Mouse (Mus musculus) mouse embryonic stem cell (cell line): Measurements from ENCODE around the gene Calr.
"Not testable (repeated sequence)": the region's sequence is repeated elsewhere in the genome, so short reads cannot be mapped to it uniquely, and the experiment has no call there.

ENCODE experiments used
- in situ Hi-C, 2 experiments: fragments of 300-500 bp; cut with MboI; formaldehyde crosslinking; loops; 1 replicate in 1 of 2; 3 replicates in 1 of 2; pipeline ENCODE4 v1.14.3; 2019 to 2020; ENCODE audit warnings: low sequenced_read_pairs in 2 of 2, low pct_unique_long_range_greater_than_20kb in 1 of 2, mixed read lengths in 1 of 2; ENCODE audit not compliant: unreplicated experiment in 1 of 2

Calr gene

GRCm38 (mm10) chr8:84826518-84826917, 20.2 kb downstream of the Calr start:
- in situ Hi-C loops: not testable (repeated sequence)

DNA sequence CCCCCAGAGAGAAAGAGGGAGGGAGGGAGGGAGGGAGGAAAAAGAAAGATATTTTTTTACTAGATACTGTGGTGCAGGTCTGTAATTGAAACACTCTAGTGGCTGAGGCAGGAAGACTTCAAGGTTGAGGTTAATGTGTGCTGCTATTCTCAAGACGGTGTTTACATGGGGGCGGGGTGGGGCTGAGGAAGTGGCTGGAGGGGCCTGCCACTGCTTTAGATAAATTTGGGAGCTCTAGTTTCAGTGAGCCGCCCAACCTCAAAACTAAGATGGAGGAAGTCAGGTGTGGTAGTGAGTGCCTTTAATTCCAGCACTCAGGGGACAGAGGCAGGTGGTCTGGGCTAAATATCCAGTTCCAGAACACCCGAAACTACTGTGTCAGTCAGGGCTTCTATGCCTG, 21.1 kb downstream of the Calr start:
- in situ Hi-C loops: no loop called here

DNA sequence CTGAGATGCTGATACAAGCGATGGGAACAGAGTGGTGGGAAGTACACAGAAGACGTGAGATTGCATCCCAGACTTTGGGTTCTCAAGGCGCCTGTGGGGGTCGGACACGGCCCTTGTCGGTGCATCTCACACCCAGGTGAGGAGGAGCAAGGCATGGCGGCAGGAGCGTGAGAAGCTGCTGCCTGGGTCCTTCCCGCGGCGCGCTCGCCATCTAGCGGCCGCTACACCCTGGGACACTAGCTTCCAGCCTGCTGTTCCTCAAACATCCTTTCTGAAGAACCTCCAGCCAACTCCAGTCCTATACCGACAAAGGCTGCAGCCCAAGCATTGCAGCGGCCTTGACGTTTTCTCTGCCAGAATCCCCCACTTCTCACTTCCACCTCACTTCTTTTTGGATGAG, 23.1 kb downstream of the Calr start:
- in situ Hi-C loops: no loop called here

GRCm38 (mm10) chr8:84822723-84823122, 24.0 kb downstream of the Calr start, which contains the start of gene Dand5:
Gene Dand5 (minus strand): TSS chr8:84822823.
- in situ Hi-C loops: no loop called here

- in situ Hi-C loops: loop anchor here in 1 of 2 experiments (5.0 kb wide), 1 partner anchor 114 kb away; the partner anchor contains the start of gene Lyl1
These were observed 30.6 kb downstream of the Calr start for GRCm38 (mm10) chr8:84816117-84816516.

- in situ Hi-C loops: loop anchor here in 1 of 2 experiments (5.0 kb wide), 1 partner anchor 113 kb away; the partner anchor contains the start of gene Lyl1
These were observed 31.2 kb downstream of the Calr start for GRCm38 (mm10) chr8:84815547-84815946.

GRCm38 (mm10) chr8:84814555-84815441, 31.9 kb downstream of the Calr start:
- in situ Hi-C loops: loop anchor here in 1 of 2 experiments (5.0 kb wide), 1 partner anchor 112 kb away; the partner anchor contains the start of gene Lyl1

DNA sequence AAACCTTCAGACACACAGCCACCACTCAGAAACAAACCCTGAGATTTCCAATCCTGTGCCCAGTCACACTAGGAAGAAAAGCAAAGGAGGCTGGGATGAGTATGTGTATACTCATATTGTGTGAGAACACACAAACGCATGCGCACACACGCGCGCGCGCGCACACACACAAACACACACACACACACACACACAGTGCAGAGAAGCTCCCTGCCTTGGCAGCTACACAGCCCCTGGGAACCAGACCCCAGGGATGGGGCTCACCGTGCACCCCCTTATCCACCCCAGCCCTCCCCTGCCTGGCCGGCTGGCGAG, 32.5 kb downstream of the Calr start:
- in situ Hi-C loops: no loop called here

GRCm38 (mm10) chr8:84813830-84814229, 32.9 kb downstream of the Calr start:
- in situ Hi-C loops: no loop called here

DNA sequence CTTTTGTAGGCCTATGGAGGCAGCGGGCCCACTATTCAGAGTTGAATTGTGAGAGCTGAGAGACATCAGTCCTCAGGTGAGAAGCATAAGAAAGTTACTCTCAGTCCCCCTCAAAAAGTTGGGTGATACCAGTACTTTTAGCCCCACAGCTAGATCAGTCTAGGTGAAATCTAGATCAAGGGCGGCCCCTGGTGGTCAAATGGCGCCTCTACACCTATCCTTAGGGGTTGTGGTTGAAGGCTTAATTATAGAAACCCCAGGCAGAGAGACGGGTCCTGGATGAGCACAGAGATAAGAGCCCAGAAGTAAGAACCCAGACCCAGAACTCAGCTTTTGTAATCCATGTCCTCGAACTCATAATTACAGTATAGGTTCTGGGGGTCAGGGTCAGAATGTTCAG, 33.7 kb downstream of the Calr start:
- in situ Hi-C loops: no loop called here

DNA sequence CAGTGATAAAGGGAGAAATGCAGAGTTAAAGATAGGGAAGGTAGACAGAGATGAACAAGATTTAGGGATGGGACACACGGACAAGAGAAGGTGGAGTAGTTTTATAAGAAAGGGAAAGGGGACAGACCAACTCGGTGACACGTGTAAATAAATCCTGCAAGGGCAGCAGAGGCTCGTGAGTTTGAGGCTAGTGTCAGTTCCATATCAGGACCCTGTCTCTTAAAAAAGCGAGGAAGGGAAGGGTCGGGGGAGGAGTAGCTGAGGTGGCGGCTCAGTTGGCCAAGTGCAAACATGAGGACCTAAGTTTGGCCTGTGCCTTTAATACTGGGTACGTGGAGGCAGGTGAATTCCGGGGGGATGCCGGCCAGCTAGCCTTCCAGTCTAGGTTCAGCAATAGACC, 35.4 kb downstream of the Calr start:
- in situ Hi-C loops: no loop called here

GRCm38 (mm10) chr8:84810896-84811295, 35.8 kb downstream of the Calr start:
- in situ Hi-C loops: no loop called here

- in situ Hi-C loops: loop anchor here in 1 of 2 experiments (5.0 kb wide), 1 partner anchor 113 kb away; no protein-coding TSS in a partner anchor
These were observed 36.8 kb downstream of the Calr start for GRCm38 (mm10) chr8:84809941-84810280.

DNA sequence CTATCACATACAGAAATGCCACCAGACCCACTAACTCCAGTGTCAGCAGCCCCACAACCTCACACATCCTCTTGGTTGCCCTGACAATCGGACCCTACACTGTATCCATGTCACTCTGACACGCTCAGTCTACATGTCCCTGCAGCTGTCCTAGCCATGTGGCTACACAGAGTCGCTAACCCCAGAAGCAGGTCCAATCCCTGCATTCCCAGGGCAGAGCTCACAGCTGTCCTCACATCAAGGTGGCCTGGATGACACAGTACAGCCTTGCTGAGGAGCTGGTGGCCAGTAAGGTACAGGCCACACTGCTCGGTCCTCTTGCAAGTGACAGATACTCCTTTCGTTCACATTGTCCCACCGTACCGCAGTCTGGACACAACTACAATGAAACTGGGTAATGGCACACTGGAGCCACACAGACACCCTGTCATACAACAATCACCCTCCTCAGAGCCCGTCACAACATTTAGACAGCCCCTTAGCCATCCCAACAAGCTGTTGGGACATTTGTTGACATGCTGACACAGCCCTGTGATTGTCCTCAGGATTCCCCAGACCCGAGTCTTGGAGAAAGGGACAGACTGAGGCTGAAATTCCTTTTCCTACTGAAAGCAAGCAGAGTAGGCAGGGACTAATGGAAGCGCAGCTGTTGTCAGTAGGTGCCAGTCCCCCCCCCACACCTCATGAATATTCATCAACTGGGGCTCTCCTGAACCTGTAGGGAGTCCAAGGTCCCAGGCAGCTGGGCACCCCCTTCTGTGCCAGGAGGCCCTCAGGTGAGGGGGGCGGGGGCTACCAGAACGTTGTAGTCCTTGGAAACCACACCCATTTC, 37.4 kb downstream of the Calr start:
- in situ Hi-C loops: loop anchor here in 1 of 2 experiments (5.0 kb wide), 1 partner anchor 112 kb away; no protein-coding TSS in a partner anchor

DNA sequence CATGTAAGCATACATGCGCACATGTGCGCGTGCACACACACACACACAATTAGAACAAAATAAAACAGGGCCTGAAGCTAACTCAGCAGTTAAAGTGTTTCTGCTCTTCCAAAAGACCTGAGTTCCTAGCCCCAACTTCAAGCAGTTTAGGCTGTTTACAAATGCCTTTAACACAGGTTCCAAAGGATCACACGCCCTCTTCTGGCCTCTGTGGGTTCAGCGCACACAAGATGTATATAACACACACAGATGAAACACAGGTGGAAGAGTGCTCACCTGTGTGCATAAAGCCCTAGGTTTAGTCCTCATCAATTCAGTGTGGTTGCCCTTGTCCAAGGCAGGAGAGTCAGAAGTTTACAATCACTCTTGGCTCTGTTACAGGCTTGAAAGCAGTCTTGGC, 40.7 kb downstream of the Calr start:
- in situ Hi-C loops: loop anchor here in 1 of 2 experiments (5.0 kb wide), 1 partner anchor 109 kb away; no protein-coding TSS in a partner anchor

GRCm38 (mm10) chr8:84799999-84800831, 46.5 kb downstream of the Calr start, which contains the start of gene Nfix:
Gene Nfix (minus strand): TSS chr8:84800344.
- in situ Hi-C loops: loop anchor here in 1 of 2 experiments (5.0 kb wide), 1 partner anchor 88 kb away; no protein-coding TSS in a partner anchor

GRCm38 (mm10) chr8:84799136-84799931, 47.4 kb downstream of the Calr start:
- in situ Hi-C loops: loop anchor here in 1 of 2 experiments (5.0 kb wide), 1 partner anchor 87 kb away; no protein-coding TSS in a partner anchor
